Mouse (Mus musculus): ENCODE measurements around the gene Atp5mpl. TPM values are rescaled to one million over a fixed set of nuclear protein-coding genes. Genes with fewer than 3 reads are reported as not detected.

Atp5mpl gene
- polyA plus RNA-seq, 1 experiment from 2014 or later = 991 TPM

Other genes with a start within 250 kb of the Atp5mpl start
- 586 and 635 TPM in 2 replicates for gene Klc1, start 208.1 kb downstream of the Atp5mpl start, polyA plus RNA-seq (2014; fragmentation: Nextera tagmentation; extraction: Ambion mirVana)
- gene Xrcc3, start 153.1 kb downstream of the Atp5mpl start, polyA plus RNA-seq (2014; fragmentation: Nextera tagmentation; extraction: Ambion mirVana) = 2.6 and 3.1 TPM in 2 replicates
- gene Zfyve21, start 152.8 kb downstream of the Atp5mpl start, polyA plus RNA-seq (2014; fragmentation: Nextera tagmentation; extraction: Ambion mirVana) = 36.7 and 40.1 TPM in 2 replicates
- 38.0 and 43.3 TPM in 2 replicates for gene Ppp1r13b, start 58.9 kb downstream of the Atp5mpl start, polyA plus RNA-seq (2014; fragmentation: Nextera tagmentation; extraction: Ambion mirVana)
- 0.18 and 0.48 TPM in 2 replicates for gene Tdrd9, start 4.6 kb upstream of the Atp5mpl start, polyA plus RNA-seq (2014; fragmentation: Nextera tagmentation; extraction: Ambion mirVana)
- not detected in 2 replicates for gene Rd3l, start 14.3 kb upstream of the Atp5mpl start, polyA plus RNA-seq (2014; fragmentation: Nextera tagmentation; extraction: Ambion mirVana)
- 0.29 and 0.46 TPM in 2 replicates for gene Aspg, start 139.7 kb upstream of the Atp5mpl start, polyA plus RNA-seq (2014; fragmentation: Nextera tagmentation; extraction: Ambion mirVana)
- 3.1 and 3.4 TPM in 2 replicates for gene Kif26a, start 179.2 kb upstream of the Atp5mpl start, polyA plus RNA-seq (2014; fragmentation: Nextera tagmentation; extraction: Ambion mirVana)